Mouse (Mus musculus) B cell, adult 2 months (primary cell): ENCODE data around the gene Olfr1259.
"Not testable (repeated sequence)": the region's sequence is repeated elsewhere in the genome, so short reads cannot be mapped to it uniquely, and the experiment has no call there.

Experiments
- DNase-seq, 2 experiments: peaks; one replicate each; pipeline ENCODE4 v3.0.0; 2022

The Olfr1259 gene

DNA sequence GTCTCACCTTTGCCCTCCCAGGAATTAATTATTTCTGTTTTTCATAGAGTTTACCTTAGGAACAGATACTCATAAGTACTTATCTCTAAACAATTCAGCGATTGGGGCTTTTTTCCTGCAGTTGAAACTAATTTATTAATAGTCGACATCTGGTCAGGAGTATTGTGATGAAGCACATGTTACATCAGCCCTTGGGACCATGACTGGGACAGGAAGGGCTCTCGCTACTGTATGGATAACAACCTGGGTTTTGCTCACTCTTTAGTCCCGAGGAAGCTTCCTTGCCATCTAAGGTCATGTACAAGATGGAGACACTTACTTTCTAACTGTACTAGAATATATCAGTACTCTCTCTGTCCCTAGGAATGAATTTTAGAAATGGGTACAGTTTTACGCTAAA lies at the start of gene Olfr1259:
Olfr1259 (minus strand) TSS at position 101 of the 400 bp plus-strand sequence.
- DNase-seq: no peak

DNA sequence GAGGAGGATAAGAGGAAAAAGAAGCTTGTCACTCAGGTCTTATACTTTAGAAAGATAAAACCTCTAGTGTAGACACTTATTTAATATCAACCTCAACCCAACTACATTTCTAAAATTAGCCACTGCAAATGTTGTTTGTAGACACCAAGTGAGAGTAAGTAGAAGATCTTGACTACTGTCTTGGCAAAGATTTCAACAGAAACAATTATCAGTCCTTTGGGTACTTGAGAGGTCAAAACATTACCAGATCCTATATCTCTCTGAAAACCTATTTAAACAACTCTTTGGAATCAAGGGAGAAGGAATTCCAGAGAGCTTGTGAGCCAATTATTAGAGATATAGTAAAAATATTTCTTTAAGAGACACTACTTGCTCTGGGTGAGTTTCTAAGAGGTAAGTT lies 42.5 kb upstream of the Olfr1259 start, which contains the start of gene Olfr1261:
Olfr1261 (plus strand) TSS at position 301 of the 400 bp plus-strand sequence.
- no peak for DNase-seq

GRCm38 (mm10) chr2:89977709-89978108 lies 29.2 kb upstream of the Olfr1259 start:
- DNase-seq: no peak

DNA sequence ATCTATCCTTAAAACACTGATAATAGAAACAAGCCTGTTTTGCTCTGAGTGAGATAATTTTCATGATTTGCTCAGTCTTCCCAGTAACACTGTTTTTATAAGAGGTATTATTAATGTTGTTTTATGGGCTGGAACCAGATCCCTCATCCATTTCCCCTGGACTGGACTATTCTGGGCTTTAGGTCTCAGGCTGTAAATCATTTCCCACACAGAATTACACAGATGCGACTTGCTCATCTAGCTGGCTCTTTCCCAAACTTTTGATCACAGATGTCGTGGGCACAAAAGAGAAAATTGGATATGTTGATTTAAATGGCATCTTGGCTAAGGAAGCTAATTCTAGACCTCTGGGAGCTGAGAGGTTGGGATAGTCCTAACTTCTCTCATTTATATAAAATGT lies 25.7 kb upstream of the Olfr1259 start, which contains the start of gene Olfr1260:
Olfr1260 (plus strand) TSS at position 157 of the 400 bp plus-strand sequence.
- no peak for DNase-seq

DNA sequence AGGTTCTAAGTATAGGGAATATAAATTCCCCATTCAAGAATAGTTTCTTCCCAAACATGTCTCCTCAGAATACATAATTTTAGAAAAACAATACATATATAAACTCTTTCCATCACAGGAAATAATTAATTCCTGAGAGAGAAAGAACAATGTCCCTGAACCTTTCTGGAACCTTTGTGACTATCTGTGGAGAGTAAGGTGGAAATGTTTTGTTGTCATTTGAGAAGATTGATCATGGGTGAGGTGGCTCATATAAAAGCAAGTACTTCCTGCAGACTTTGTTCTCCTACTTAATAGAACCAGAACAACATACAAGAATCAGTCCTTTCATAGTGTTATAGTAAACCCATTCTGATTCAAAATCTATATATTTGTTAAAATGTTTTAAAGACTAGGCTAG lies 21.5 kb downstream of the Olfr1259 start, which contains the start of gene Olfr1258:
Olfr1258 (plus strand) TSS at position 301 of the 400 bp plus-strand sequence.
- no peak for DNase-seq

DNA sequence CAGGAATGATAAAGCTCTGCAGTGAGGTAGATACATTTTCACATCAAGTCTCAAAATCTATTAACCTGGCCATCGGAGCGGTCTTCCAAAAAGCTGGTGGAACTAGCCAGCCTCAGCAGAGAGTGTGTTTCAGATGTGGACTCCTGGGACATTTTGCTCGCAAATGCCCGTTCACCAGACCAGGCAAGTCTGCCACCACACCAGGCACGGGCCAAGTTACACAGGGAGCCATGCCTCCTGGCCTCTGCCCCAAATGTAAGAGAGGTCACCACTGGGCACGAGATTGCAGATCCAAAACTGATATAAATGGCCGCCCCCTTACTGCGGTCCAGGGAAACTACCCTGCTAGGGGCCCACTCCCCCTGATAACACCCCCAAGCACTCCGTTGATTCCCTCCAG lies 35.8 kb downstream of the Olfr1259 start:
- DNase-seq: not testable (repeated sequence)
